Mouse (Mus musculus) kidney, adult 2 months (tissue): ENCODE results near the gene Tinagl1.

Experiments used
- CTCF ChIP-seq: fragments of 200-500 bp; conservative IDR thresholded peaks from 2 replicates; pipeline ENCODE4 v1.5.1; 2011; ENCODE audit warnings: low read depth, mild to moderate bottlenecking, control low read depth, low read length, moderate library complexity, mixed read lengths; ENCODE audit not compliant: insufficient read depth, insufficient read length
- POLR2A ChIP-seq: fragments of 200-500 bp; IDR thresholded peaks from one replicate; pipeline ENCODE4 v1.6.1; 2011; ENCODE audit warnings: low read depth, low read length, control low read depth

DNA sequence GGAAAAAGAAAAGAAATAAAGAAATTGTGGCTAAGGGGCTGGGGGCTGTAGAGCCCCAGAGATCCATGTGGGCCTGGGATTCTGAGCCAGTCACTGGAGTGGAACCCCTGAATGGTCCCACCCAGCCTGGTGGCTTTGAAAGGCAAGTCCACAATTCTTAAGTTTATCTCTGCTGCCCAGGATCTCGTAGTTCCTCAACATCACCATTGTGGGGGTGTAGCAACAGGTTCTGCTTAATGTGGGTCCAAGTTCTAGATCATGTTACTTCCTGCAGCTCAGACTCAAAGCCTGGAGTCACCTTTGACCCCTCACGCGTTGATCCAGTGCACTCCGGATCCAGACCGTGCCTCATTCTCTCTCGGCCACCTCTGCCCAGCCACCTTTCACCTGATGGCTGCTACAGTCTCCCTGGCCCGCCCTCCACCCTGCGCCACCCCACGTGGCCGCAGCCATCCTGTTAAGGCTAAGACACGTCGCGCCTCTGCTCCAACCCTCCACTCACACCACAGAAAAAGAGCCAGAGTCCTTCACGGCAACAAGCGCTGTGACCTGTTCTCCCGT is 5.4 kb downstream of the Tinagl1 start:
- TF ChIP-seq CTCF (no peak), POLR2A (no peak)
